Mouse (Mus musculus): ENCODE results near the gene Dnmt3c. TPM values are rescaled to one million over a fixed set of nuclear protein-coding genes. Genes with fewer than 3 reads are reported as not detected.
"Not testable (repeated sequence)": the region's sequence is repeated elsewhere in the genome, so short reads cannot be mapped to it uniquely, and the experiment has no call there.

Dnmt3c gene
- not detected in 2 replicates for total RNA-seq (2014; rRNA removed; ENCODE audit: low replicate concordance)
- 0.05 TPM in 1 of 2 replicates, not detected in the other for polyA plus RNA-seq (2015; fragmentation: Nextera tagmentation; extraction: Ambion mirVana)

DNA sequence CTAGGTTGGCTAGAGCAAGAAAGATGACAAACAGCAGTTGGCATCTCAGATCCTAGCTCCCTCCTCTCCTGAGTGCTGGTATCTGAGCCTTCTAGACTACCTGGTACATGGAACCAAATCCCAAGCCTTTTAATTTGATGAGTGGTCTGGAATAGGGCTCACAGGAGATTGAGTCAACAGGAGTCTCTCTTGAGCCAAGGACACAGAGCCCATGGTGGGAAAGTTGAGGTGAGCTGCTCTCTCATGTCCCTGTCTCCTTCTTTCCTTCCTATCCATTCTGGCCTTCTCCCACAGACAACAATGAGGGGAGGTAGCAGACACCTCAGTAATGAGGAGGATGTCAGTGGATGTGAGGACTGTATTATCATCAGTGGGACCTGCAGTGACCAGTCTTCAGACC, at the start of gene Dnmt3c:
Dnmt3c (plus strand) TSS at position 301 of the 400 bp plus-strand sequence.
- no peak within 1 kb of the TSS for H3K4me2 ChIP-seq (ENCODE audit: low read depth, low read length)
- TF ChIP-seq CTCF (IDR thresholded peaks at IDR 0.05; ENCODE audit: low read depth), result no peak
- TF ChIP-seq EP300 (IDR thresholded peaks at IDR 0.05; ENCODE audit: low read depth), result no peak
- no peak within 1 kb of the TSS for H3K9ac ChIP-seq (replicated peaks; ENCODE audit: low read depth, low read length)
- no peak within 1 kb of the TSS for H3K4me3 ChIP-seq (ENCODE audit: low read depth, low read length)
- ATAC-seq (ENCODE audit: insufficient read depth, low read depth) (no peak), DNase-seq (ENCODE audit: low spot score) (no peak)
- H3K4me1 ChIP-seq (ENCODE audit: control insufficient read depth, insufficient read depth), result no peaks in the 10 kb centered on the region
- no peaks in the 10 kb centered on the region for H3K36me3 ChIP-seq (replicated peaks; ENCODE audit: control insufficient read depth, insufficient read depth, low read length)
- H3K27me3 ChIP-seq (ENCODE audit: control insufficient read depth, insufficient read depth, low read length), result no peaks in the 10 kb centered on the region
- no peak within 1 kb of the TSS for H3K27ac ChIP-seq (ENCODE audit: low read depth)
- no peaks in the 10 kb centered on the region for H3K9me3 ChIP-seq (replicated peaks; ENCODE audit: control insufficient read depth, low read length)

DNA sequence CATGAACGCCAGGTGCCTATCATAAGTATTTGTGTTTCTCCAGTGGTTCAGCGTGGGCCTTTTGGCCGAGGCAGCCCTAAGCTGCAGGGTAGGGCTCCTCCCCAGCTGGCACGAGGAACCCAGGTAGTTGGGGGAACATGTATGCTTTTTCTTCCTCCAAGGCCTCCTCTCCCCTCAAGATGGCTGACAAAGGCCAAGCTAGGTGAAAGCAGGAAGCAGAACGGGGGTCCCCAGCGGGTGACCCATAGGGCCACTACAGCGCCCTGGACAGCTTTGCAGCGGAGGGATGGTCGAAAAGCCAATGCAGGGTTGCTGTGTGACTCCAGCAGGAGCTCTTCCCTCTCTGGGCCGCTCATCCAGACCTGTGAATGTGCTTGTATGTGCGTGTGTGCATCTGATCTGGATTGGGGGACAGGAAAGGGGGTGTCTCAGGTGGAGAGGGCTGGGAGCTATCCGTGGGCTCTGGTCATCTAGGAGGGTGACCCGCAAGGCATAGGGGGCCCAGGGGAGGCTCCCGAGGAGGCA, 47.6 kb upstream of the Dnmt3c start:
- no peaks in the 10 kb centered on the region for H3K36me3 ChIP-seq (replicated peaks; ENCODE audit: control insufficient read depth, insufficient read depth, low read length)
- H3K4me2 ChIP-seq (ENCODE audit: low read depth, low read length), result peak overlapping the region; percentile 97
- peak overlapping the region; percentile 76 for H3K4me3 ChIP-seq (ENCODE audit: low read depth, low read length)
- no peak overlapping the region for H3K27ac ChIP-seq (ENCODE audit: low read depth)
- DNase-seq (ENCODE audit: low spot score) (no peak), ATAC-seq (ENCODE audit: insufficient read depth, low read depth) (no peak)
- WGBS, result 23% methylated on average over 14 of the region's 14 CpGs
- H3K9ac ChIP-seq (replicated peaks; ENCODE audit: low read depth, low read length), result peak overlapping the region; percentile 78
- TF ChIP-seq EP300 (IDR thresholded peaks at IDR 0.05; ENCODE audit: low read depth) (no peak), CTCF (IDR thresholded peaks at IDR 0.05; ENCODE audit: low read depth) (no peak)
- no peaks in the 10 kb centered on the region for H3K4me1 ChIP-seq (ENCODE audit: control insufficient read depth, insufficient read depth)
- no peaks in the 10 kb centered on the region for H3K9me3 ChIP-seq (replicated peaks; ENCODE audit: control insufficient read depth, low read length)
- no peaks in the 10 kb centered on the region for H3K27me3 ChIP-seq (ENCODE audit: control insufficient read depth, insufficient read depth, low read length)

DNA sequence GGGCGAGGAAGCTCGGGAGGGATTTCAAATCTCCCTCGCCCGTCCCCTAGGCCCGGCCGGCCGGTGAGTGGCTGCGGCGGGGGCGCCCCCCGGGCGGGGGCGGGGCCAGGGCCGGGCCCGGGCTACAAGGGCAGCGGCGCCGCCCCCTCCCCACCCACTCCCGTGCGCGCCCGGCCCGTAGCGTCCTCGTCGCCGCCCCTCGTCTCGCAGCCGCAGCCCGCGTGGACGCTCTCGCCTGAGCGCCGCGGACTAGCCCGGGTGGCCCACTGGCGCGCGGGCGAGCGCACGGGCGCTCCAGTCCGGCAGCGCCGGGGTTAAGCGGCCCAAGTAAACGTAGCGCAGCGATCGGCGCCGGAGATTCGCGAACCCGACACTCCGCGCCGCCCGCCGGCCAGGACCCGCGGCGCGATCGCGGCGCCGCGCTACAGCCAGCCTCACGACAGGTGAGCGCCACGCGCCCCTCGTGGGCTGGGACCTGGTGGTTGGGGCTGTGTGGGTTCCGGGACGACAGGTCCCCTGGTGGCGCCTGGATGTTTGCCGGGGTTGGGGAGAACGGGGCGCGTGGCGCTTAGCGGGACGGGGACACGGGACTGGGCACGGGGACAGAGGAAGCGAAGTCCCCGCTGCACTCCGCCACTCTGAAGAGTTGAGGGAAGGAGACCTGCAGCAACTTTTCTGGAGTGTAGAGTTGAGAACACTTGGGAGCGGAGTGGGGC, 47.0 kb upstream of the Dnmt3c start, which contains the start of gene Dnmt3b:
Dnmt3b (plus strand) TSS at position 153 of the 716 bp plus-strand sequence.
- H3K27me3 ChIP-seq (ENCODE audit: control insufficient read depth, insufficient read depth, low read length), result no peaks in the 10 kb centered on the region
- H3K4me1 ChIP-seq (ENCODE audit: control insufficient read depth, insufficient read depth), result no peaks in the 10 kb centered on the region
- no peak for TF ChIP-seq CTCF (IDR thresholded peaks at IDR 0.05; ENCODE audit: low read depth)
- no peak for TF ChIP-seq EP300 (IDR thresholded peaks at IDR 0.05; ENCODE audit: low read depth)
- WGBS, result under 1% methylated on average over 69 of the region's 93 CpGs
- H3K36me3 ChIP-seq (replicated peaks; ENCODE audit: control insufficient read depth, insufficient read depth, low read length), result no peaks in the 10 kb centered on the region
- peak; percentile 90 for ATAC-seq (ENCODE audit: insufficient read depth, low read depth)
- H3K9me3 ChIP-seq (replicated peaks; ENCODE audit: control insufficient read depth, low read length), result no peaks in the 10 kb centered on the region
- peak within 1 kb of the TSS; percentile 97 for H3K4me2 ChIP-seq (ENCODE audit: low read depth, low read length)
- peak within 1 kb of the TSS; percentile 76 for H3K4me3 ChIP-seq (ENCODE audit: low read depth, low read length)
- no peak within 1 kb of the TSS for H3K27ac ChIP-seq (ENCODE audit: low read depth)
- DNase-seq (ENCODE audit: low spot score), result peak; percentile 36
- H3K9ac ChIP-seq (replicated peaks; ENCODE audit: low read depth, low read length), result peak within 1 kb of the TSS; percentile 78

DNA sequence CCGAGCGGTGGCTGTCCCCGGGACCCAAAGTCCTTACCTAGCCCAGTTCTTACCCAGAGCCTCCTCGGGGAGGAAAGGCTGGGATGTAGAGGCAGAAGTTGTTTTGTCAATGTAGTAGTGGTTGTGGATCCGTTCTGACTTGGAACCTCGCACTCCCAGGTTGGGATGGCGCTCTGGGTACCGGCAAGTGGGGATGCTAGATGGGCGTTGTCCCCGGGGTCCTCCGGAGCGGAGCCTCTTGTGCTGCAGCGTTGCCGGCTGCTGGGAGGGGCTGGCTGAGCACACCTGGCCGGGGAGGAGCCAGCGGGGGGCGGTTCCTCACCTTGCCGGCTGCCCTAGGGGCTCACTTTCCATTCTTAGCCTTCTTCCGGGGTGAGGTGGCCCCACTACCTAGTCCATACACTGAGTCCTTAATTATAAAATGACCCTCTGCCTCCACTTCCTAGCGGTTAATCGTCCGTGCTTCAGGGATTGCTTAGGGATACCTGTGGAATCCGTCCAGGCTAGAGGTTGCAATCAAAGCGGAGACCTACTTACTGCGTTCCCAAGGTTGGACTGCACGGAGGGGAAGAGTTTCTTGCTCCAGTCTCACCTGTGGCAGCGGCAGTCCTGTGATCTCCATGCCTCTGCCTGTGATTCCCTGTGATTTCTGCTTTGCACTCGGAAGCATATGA, 46.3 kb upstream of the Dnmt3c start:
- 8% methylated on average over 28 of the region's 28 CpGs for WGBS
- Histone ChIP-seq H3K36me3 (replicated peaks; ENCODE audit: control insufficient read depth, insufficient read depth, low read length) (no peaks in the 10 kb centered on the region), H3K4me2 (ENCODE audit: low read depth, low read length) (peak overlapping the region; percentile 97), H3K27ac (ENCODE audit: low read depth) (no peak overlapping the region), H3K9me3 (replicated peaks; ENCODE audit: control insufficient read depth, low read length) (no peaks in the 10 kb centered on the region), H3K9ac (replicated peaks; ENCODE audit: low read depth, low read length) (peak overlapping the region; percentile 78), H3K4me3 (ENCODE audit: low read depth, low read length) (peak overlapping the region; percentile 76), H3K4me1 (ENCODE audit: control insufficient read depth, insufficient read depth) (no peaks in the 10 kb centered on the region), H3K27me3 (ENCODE audit: control insufficient read depth, insufficient read depth, low read length) (no peaks in the 10 kb centered on the region)
- DNase-seq (ENCODE audit: low spot score) (no peak), ATAC-seq (ENCODE audit: insufficient read depth, low read depth) (0 out of 2 replicates have a peak, but pooled peaks have one; percentile 3)
- TF ChIP-seq EP300 (IDR thresholded peaks at IDR 0.05; ENCODE audit: low read depth) (no peak), CTCF (IDR thresholded peaks at IDR 0.05; ENCODE audit: low read depth) (no peak)

DNA sequence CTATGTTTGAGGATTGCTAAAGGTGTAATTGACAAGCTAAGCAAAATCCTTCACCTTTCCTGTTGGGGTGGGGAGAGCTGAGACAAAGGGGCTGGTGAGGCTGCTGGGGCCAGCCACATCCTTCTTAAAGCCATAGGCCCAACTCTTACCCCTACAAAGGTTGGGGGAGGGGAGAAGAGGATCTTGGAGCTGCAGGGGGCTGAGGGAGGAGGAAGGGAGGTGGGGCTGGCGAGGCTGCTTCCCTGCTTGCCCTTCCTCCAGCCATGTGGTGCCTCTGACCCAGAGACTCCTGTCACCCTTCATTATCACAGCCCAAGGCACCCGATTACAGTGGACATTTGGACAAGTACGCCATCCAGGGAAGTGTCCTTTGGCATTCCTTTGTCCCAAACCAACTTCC, 44.8 kb upstream of the Dnmt3c start:
- TF ChIP-seq CTCF (IDR thresholded peaks at IDR 0.05; ENCODE audit: low read depth) (no peak), EP300 (IDR thresholded peaks at IDR 0.05; ENCODE audit: low read depth) (no peak)
- Histone ChIP-seq H3K9me3 (replicated peaks; ENCODE audit: control insufficient read depth, low read length) (no peaks in the 10 kb centered on the region), H3K4me3 (ENCODE audit: low read depth, low read length) (no peak overlapping the region), H3K36me3 (replicated peaks; ENCODE audit: control insufficient read depth, insufficient read depth, low read length) (no peaks in the 10 kb centered on the region), H3K4me1 (ENCODE audit: control insufficient read depth, insufficient read depth) (no peaks in the 10 kb centered on the region), H3K27ac (ENCODE audit: low read depth) (no peak overlapping the region), H3K27me3 (ENCODE audit: control insufficient read depth, insufficient read depth, low read length) (no peaks in the 10 kb centered on the region), H3K4me2 (ENCODE audit: low read depth, low read length) (no peak overlapping the region), H3K9ac (replicated peaks; ENCODE audit: low read depth, low read length) (no peak overlapping the region)
- ATAC-seq (ENCODE audit: insufficient read depth, low read depth), result no peak
- WGBS, result 70% methylated on average over 3 of the region's 3 CpGs
- no peak for DNase-seq (ENCODE audit: low spot score)

DNA sequence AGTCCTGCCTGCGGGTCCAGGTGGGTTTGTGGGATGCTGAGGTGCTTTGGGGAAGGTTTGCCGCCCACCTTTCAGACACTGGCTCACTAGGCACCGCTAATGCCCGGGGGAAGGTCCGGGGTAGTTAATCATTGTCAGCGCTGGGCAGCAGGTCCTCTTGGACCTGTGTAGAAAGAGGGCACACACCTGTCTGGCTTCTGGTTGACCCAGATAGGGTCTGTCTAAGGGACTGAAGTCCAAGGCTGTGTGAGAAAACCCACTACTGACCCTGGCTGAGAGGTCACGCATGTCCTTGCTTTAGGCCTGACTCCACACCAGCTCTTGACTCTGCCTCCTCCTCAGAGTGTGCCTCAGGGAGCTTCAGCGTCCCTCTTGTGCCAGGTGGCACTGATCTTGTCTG, 38.8 kb upstream of the Dnmt3c start:
- not testable (repeated sequence) for H3K36me3 ChIP-seq (replicated peaks; ENCODE audit: control insufficient read depth, insufficient read depth, low read length); ATAC-seq (ENCODE audit: insufficient read depth, low read depth); H3K9me3 ChIP-seq (replicated peaks; ENCODE audit: control insufficient read depth, low read length); H3K27me3 ChIP-seq (ENCODE audit: control insufficient read depth, insufficient read depth, low read length); H3K4me1 ChIP-seq (ENCODE audit: control insufficient read depth, insufficient read depth); H3K4me3 ChIP-seq (ENCODE audit: low read depth, low read length); H3K9ac ChIP-seq (replicated peaks; ENCODE audit: low read depth, low read length); H3K4me2 ChIP-seq (ENCODE audit: low read depth, low read length); DNase-seq (ENCODE audit: low spot score); H3K27ac ChIP-seq (ENCODE audit: low read depth)
- 86% methylated on average over 7 of the region's 8 CpGs for WGBS

Measured in heart, postnatal 0 days (tissue).